Mouse (Mus musculus): ENCODE measurements around the gene Pdzd2.

GRCm38 (mm10) chr15:12750963-12751362 is 11.2 kb upstream of the Pdzd2 start:
- TF ChIP-seq CTCF (IDR thresholded peaks at IDR 0.05; ENCODE audit: control insufficient read depth, insufficient read depth, insufficient replicate concordance, low read depth, low read length) = no peak
- TF ChIP-seq POLR2A (IDR thresholded peaks at IDR 0.05; ENCODE audit: control insufficient read depth, low read depth, low read length) = no peak

All from testis, adult 2 months (tissue).